Mouse (Mus musculus): ENCODE results near the gene Olfr1106.

Olfr1106 gene

GRCm38 (mm10) chr2:87052173-87052572 is at the start of gene Olfr1106:
Olfr1106 (minus strand) TSS chr2:87052273.
- DNase-seq (ENCODE audit: low read depth, low spot score): no peak

- no peak for DNase-seq (ENCODE audit: low read depth, low spot score)
Observed at GRCm38 (mm10) chr2:87095908-87096307, 43.8 kb upstream of the Olfr1106 start, which contains the start of gene Olfr1109. Olfr1109 (minus strand) TSS chr2:87096008.

- no peak for DNase-seq (ENCODE audit: low read depth, low spot score)
Observed at GRCm38 (mm10) chr2:87075717-87076116, 23.6 kb upstream of the Olfr1106 start, which contains the start of gene Olfr1107. Olfr1107 (minus strand) TSS chr2:87075817.

GRCm38 (mm10) chr2:87036431-87036830 is 15.6 kb downstream of the Olfr1106 start, which contains the start of gene Olfr1105:
Olfr1105 (minus strand) TSS chr2:87036531.
- DNase-seq (ENCODE audit: low read depth, low spot score): no peak

- no peak for DNase-seq (ENCODE audit: low read depth, low spot score)
Observed at GRCm38 (mm10) chr2:87026980-87027379, 25.1 kb downstream of the Olfr1106 start, which contains the start of gene Olfr1104. Olfr1104 (minus strand) TSS chr2:87027080.

- no peak for DNase-seq (ENCODE audit: low read depth, low spot score)
Observed at GRCm38 (mm10) chr2:86998098-86998497, 54.0 kb downstream of the Olfr1106 start, which contains the start of gene Olfr1102. Olfr1102 (plus strand) TSS chr2:86998398.
